Mouse (Mus musculus) limb, embryonic 10.5 days (tissue): ENCODE data around the gene Cirbp. TPM values are rescaled to one million over a fixed set of nuclear protein-coding genes. Genes with fewer than 3 reads are reported as not detected.

ENCODE experiments used
- DNase-seq: peaks from one replicate; pipeline ENCODE4 v3.0.0-alpha.2; 2017; ENCODE audit warnings: low spot score
- H3K27ac ChIP-seq: fragments of 300-500 bp; sonication (generic); 2 replicates; pipeline ENCODE4 v1.5.1; 2016; ENCODE audit warnings: mild to moderate bottlenecking
- H3K27me3 ChIP-seq: fragments of 300-500 bp; sonication (generic); 2 replicates; pipeline ENCODE4 v1.6.1; 2016; ENCODE audit warnings: low read depth, mild to moderate bottlenecking; ENCODE audit not compliant: poor library complexity, severe bottlenecking
- H3K36me3 ChIP-seq: fragments of 300-500 bp; sonication (generic); 2 replicates; pipeline ENCODE4 v1.6.1; 2016; ENCODE audit warnings: mild to moderate bottlenecking, moderate library complexity
- H3K4me1 ChIP-seq: fragments of 300-500 bp; sonication (generic); 2 replicates; pipeline ENCODE4 v1.6.1; 2016
- H3K4me3 ChIP-seq: fragments of 300-500 bp; sonication (generic); 2 replicates; pipeline ENCODE4 v1.5.1; 2016; ENCODE audit warnings: mild to moderate bottlenecking, moderate library complexity
- H3K9me3 ChIP-seq: fragments of 300-500 bp; sonication (generic); replicated peaks from 2 replicates; pipeline ENCODE4 v1.6.1; 2016; ENCODE audit warnings: mild to moderate bottlenecking
- WGBS: fragments of 180-500 bp; shearing (Covaris S2); methylation state at CpG from one replicate; pipeline ENCODE4 v1.1.7; 2016; 5-methylcytosine and 5-hydroxymethylcytosine counted together
- polyA plus RNA-seq: library from polyadenylated mRNA; unstranded; fragments of >200 nt; fragmentation: Nextera tagmentation; extraction: Ambion mirVana; gene quantifications from 2 replicates; pipeline ENCODE4 v1.2.1, GENCODE M21; 2016

Gene Cirbp
- polyA plus RNA-seq, 1 experiment from 2014 or later, result 129 TPM

- peak; percentile 96 for DNase-seq
- peak overlapping the region; percentile 100 for H3K27ac ChIP-seq
- H3K36me3 ChIP-seq, result peaks cover 81% of the 10 kb centered on the region
- H3K9me3 ChIP-seq, result no peaks in the 10 kb centered on the region
- peaks cover 54% of the 10 kb centered on the region for H3K4me1 ChIP-seq
- under 1% methylated on average over 57 of the region's 57 CpGs for WGBS
- H3K27me3 ChIP-seq, result no peaks in the 10 kb centered on the region
- peak overlapping the region; percentile 93 for H3K4me3 ChIP-seq
These were observed 17.0 kb upstream of the Cirbp start for GRCm38 (mm10) chr10:80148610-80149290.

- H3K27me3 ChIP-seq, result no peaks in the 10 kb centered on the region
- H3K36me3 ChIP-seq, result peaks cover 81% of the 10 kb centered on the region
- H3K4me3 ChIP-seq, result peak overlapping the region; percentile 93
- peak; percentile 98 for DNase-seq
- H3K9me3 ChIP-seq, result no peaks in the 10 kb centered on the region
- H3K4me1 ChIP-seq, result peaks cover 62% of the 10 kb centered on the region
- WGBS, result under 1% methylated on average over 88 of the region's 88 CpGs
- H3K27ac ChIP-seq, result peak overlapping the region; percentile 100
These were observed 16.2 kb upstream of the Cirbp start for GRCm38 (mm10) chr10:80149291-80150225.

- Histone ChIP-seq H3K9me3 (no peaks in the 10 kb centered on the region), H3K27me3 (no peaks in the 10 kb centered on the region), H3K27ac (peak overlapping the region; percentile 100), H3K4me1 (peaks cover 64% of the 10 kb centered on the region), H3K36me3 (peaks cover 81% of the 10 kb centered on the region), H3K4me3 (peak overlapping the region; percentile 93)
- under 1% methylated on average over 65 of the region's 71 CpGs for WGBS
- DNase-seq, result peak; percentile 91
These were observed 15.3 kb upstream of the Cirbp start for GRCm38 (mm10) chr10:80150226-80151210.

- H3K27ac ChIP-seq, result peak overlapping the region; percentile 100
- 1% methylated on average over 26 of the region's 26 CpGs for WGBS
- H3K36me3 ChIP-seq, result peaks cover 81% of the 10 kb centered on the region
- H3K4me3 ChIP-seq, result peak overlapping the region; percentile 93
- DNase-seq, result peak; percentile 73
- no peaks in the 10 kb centered on the region for H3K9me3 ChIP-seq
- H3K27me3 ChIP-seq, result no peaks in the 10 kb centered on the region
- peaks cover 65% of the 10 kb centered on the region for H3K4me1 ChIP-seq
These were observed 14.4 kb upstream of the Cirbp start for GRCm38 (mm10) chr10:80151211-80152034.

GRCm38 (mm10) chr10:80152071-80152872 lies 13.5 kb upstream of the Cirbp start:
- Histone ChIP-seq H3K36me3 (peaks cover 85% of the 10 kb centered on the region), H3K9me3 (no peaks in the 10 kb centered on the region), H3K27ac (peak overlapping the region; percentile 100), H3K27me3 (no peaks in the 10 kb centered on the region), H3K4me1 (peaks cover 65% of the 10 kb centered on the region), H3K4me3 (peak overlapping the region; percentile 93)
- peak; percentile 49 for DNase-seq
- 15% methylated on average over 15 of the region's 15 CpGs for WGBS

GRCm38 (mm10) chr10:80152873-80153260 lies 12.9 kb upstream of the Cirbp start:
- Histone ChIP-seq H3K27me3 (no peaks in the 10 kb centered on the region), H3K36me3 (peaks cover 89% of the 10 kb centered on the region), H3K27ac (peak overlapping the region; percentile 100), H3K4me1 (peaks cover 65% of the 10 kb centered on the region), H3K4me3 (peak overlapping the region; percentile 93), H3K9me3 (no peaks in the 10 kb centered on the region)
- DNase-seq, result no peak
- WGBS, result 46% methylated on average over 3 of the region's 3 CpGs

DNA sequence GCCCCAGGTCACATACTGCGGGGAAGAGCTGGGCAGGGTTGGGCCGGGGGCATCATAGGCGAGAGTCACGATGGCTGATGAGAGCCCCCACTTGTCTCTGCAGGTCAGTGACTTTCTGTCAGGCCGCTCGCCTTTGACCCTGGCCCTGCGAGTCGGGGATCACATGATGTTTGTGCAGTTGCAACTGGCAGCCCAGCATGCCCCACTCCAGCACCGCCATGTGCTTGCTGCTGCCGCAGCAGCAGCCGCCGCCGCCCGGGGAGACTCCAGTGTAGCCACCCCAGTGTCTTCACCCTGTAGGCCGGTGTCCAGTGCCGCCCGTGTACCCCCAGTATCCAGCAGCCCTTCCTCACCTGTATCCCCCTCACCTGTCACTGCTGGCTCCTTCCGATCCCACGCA lies 12.1 kb upstream of the Cirbp start:
- Histone ChIP-seq H3K4me1 (peaks cover 70% of the 10 kb centered on the region), H3K27me3 (no peaks in the 10 kb centered on the region), H3K27ac (peak overlapping the region; percentile 22; the same call in 1 of the 2 replicates), H3K9me3 (no peaks in the 10 kb centered on the region), H3K36me3 (peaks cover 89% of the 10 kb centered on the region), H3K4me3 (peak overlapping the region; percentile 93)
- no peak for DNase-seq
- WGBS, result 89% methylated on average over 19 of the region's 19 CpGs

DNA sequence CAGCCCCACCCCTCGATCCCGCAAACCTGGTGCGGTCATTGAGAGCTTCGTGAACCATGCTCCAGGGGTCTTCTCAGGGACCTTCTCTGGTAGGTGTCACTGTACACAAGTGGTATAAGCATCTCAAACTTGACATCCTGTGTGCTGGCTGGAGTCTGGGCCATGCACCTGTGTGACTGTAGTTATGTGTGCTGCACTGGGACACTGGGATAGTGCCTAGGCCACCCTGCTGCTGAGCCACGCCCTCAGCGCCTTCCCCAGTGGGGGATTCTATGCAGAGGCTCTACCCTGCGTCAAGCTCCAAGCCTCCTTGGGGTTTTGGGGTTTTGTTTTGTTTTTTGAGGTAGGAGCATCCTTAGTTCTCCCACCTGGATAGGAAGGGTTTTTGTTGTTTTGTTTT lies 11.4 kb upstream of the Cirbp start:
- H3K27ac ChIP-seq, result no peak overlapping the region
- no peak for DNase-seq
- H3K4me3 ChIP-seq, result peak overlapping the region; percentile 93
- H3K4me1 ChIP-seq, result peaks cover 77% of the 10 kb centered on the region
- no peaks in the 10 kb centered on the region for H3K9me3 ChIP-seq
- peaks cover 94% of the 10 kb centered on the region for H3K36me3 ChIP-seq
- 90% methylated on average over 7 of the region's 7 CpGs for WGBS
- no peaks in the 10 kb centered on the region for H3K27me3 ChIP-seq

DNA sequence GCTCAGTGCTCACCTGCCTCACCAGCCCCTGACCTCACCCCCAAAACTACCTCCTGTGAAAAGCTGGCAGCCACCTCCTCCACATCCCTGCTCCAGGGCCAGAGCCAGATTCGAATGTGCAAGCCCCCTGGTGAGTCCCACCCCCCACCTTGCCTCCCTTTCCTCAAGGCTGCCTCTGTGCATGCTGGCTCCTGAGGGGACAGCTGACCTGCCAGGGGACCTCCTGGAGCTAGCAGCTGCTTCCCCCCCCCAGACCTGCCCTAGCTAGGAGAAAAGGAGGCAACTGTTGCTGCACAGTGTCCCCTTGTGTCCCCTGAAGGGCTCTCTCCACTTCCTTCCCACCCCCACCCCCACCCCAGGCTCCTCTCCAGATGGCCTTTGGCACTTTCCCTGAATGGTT lies 10.5 kb upstream of the Cirbp start:
- H3K27ac ChIP-seq, result peak overlapping the region; percentile 10; the same call in 1 of the 2 replicates
- H3K36me3 ChIP-seq, result peaks cover 90% of the 10 kb centered on the region
- H3K4me1 ChIP-seq, result peaks cover 86% of the 10 kb centered on the region
- no peaks in the 10 kb centered on the region for H3K27me3 ChIP-seq
- no peak for DNase-seq
- peak overlapping the region; percentile 23 for H3K4me3 ChIP-seq
- H3K9me3 ChIP-seq, result no peaks in the 10 kb centered on the region
- 57% methylated on average over 1 of the region's 1 CpGs for WGBS

- DNase-seq, result no peak
- Histone ChIP-seq H3K36me3 (peaks cover 81% of the 10 kb centered on the region), H3K4me1 (peaks cover 95% of the 10 kb centered on the region), H3K4me3 (peak overlapping the region; percentile 28), H3K9me3 (no peaks in the 10 kb centered on the region), H3K27ac (peak overlapping the region; percentile 53), H3K27me3 (no peaks in the 10 kb centered on the region)
- 90% methylated on average over 29 of the region's 29 CpGs for WGBS
These were observed 9.6 kb upstream of the Cirbp start for GRCm38 (mm10) chr10:80156002-80156751.
